Mouse (Mus musculus) cortical plate, adult 2 months (tissue): ENCODE measurements around the gene Pilrb2.

Experiments
- CTCF ChIP-seq: fragments of 200-500 bp; IDR thresholded peaks from 2 replicates; pipeline ENCODE4 v1.5.1; 2011; ENCODE audit warnings: mild to moderate bottlenecking, control low read depth, low read length; ENCODE audit not compliant: insufficient read depth; ENCODE audit errors: extremely low read depth
- POLR2A ChIP-seq: fragments of 200-500 bp; IDR thresholded peaks from 2 replicates; pipeline ENCODE4 v1.6.1; 2011; ENCODE audit warnings: mild to moderate bottlenecking, low read length, control low read depth; ENCODE audit not compliant: insufficient read depth; ENCODE audit errors: extremely low read depth

GRCm38 (mm10) chr5:137823455-137824045 lies 48.1 kb downstream of the Pilrb2 start:
- no peak for TF ChIP-seq CTCF
- no peak for TF ChIP-seq POLR2A
